Mouse (Mus musculus): Measurements from ENCODE around the gene Col23a1. TPM values are rescaled to one million over a fixed set of nuclear protein-coding genes. Genes with fewer than 3 reads are reported as not detected.

The Col23a1 gene
- polyA plus RNA-seq, 1 experiment from 2014 or later, result 19.2 TPM

GRCm38 (mm10) chr11:51590002-51590401, 300.3 kb downstream of the Col23a1 start:
- H3K27me3 ChIP-seq (replicated peaks), result no peaks in the 10 kb centered on the region
- H3K4me2 ChIP-seq (replicated peaks), result no peak overlapping the region
- H3K9ac ChIP-seq, result no peak overlapping the region
- H3K9me3 ChIP-seq, result no peaks in the 10 kb centered on the region
- 0 out of 2 replicates have a peak, but pooled peaks cover 16% of the 10 kb centered on the region for H3K4me1 ChIP-seq (replicated peaks)
- no peak for ATAC-seq
- H3K4me3 ChIP-seq (replicated peaks), result no peak overlapping the region
- peaks cover 42% of the 10 kb centered on the region for H3K36me3 ChIP-seq
- no peak overlapping the region for H3K27ac ChIP-seq

- 0 out of 2 replicates have a peak, but pooled peaks cover 9% of the 10 kb centered on the region for H3K4me1 ChIP-seq (replicated peaks)
- 41% methylated on average over 7 of the region's 7 CpGs for WGBS
- no peaks in the 10 kb centered on the region for H3K9me3 ChIP-seq
- H3K4me2 ChIP-seq (replicated peaks), result no peak overlapping the region
- H3K9ac ChIP-seq, result no peak overlapping the region
- no peak overlapping the region for H3K4me3 ChIP-seq (replicated peaks)
- H3K27ac ChIP-seq, result no peak overlapping the region
- peaks cover 47% of the 10 kb centered on the region for H3K36me3 ChIP-seq
- no peak for ATAC-seq
- H3K27me3 ChIP-seq (replicated peaks), result no peaks in the 10 kb centered on the region
These were observed 301.4 kb downstream of the Col23a1 start for GRCm38 (mm10) chr11:51591168-51591567.

- 0 out of 2 replicates have a peak, but pooled peaks cover 5% of the 10 kb centered on the region for H3K4me1 ChIP-seq (replicated peaks)
- H3K9ac ChIP-seq, result no peak overlapping the region
- no peaks in the 10 kb centered on the region for H3K27me3 ChIP-seq (replicated peaks)
- no peaks in the 10 kb centered on the region for H3K9me3 ChIP-seq
- ATAC-seq, result no peak
- H3K4me2 ChIP-seq (replicated peaks), result no peak overlapping the region
- H3K36me3 ChIP-seq, result peaks cover 54% of the 10 kb centered on the region
- no peak overlapping the region for H3K4me3 ChIP-seq (replicated peaks)
- no peak overlapping the region for H3K27ac ChIP-seq
- 90% methylated on average over 7 of the region's 7 CpGs for WGBS
These were observed 302.2 kb downstream of the Col23a1 start for GRCm38 (mm10) chr11:51591915-51592314.

GRCm38 (mm10) chr11:51593368-51593767, 303.6 kb downstream of the Col23a1 start:
- H3K4me2 ChIP-seq (replicated peaks), result no peak overlapping the region
- no peak overlapping the region for H3K9ac ChIP-seq
- H3K4me3 ChIP-seq (replicated peaks), result no peak overlapping the region
- no peak for ATAC-seq
- H3K36me3 ChIP-seq, result peaks cover 62% of the 10 kb centered on the region
- no peaks in the 10 kb centered on the region for H3K27me3 ChIP-seq (replicated peaks)
- H3K9me3 ChIP-seq, result no peaks in the 10 kb centered on the region
- WGBS, result 93% methylated on average over 4 of the region's 4 CpGs
- no peak overlapping the region for H3K27ac ChIP-seq
- H3K4me1 ChIP-seq (replicated peaks), result 0 out of 2 replicates have a peak, but pooled peaks cover 3% of the 10 kb centered on the region

- 0 out of 2 replicates have a peak, but pooled peaks cover 3% of the 10 kb centered on the region for H3K4me1 ChIP-seq (replicated peaks)
- H3K27ac ChIP-seq, result no peak overlapping the region
- H3K4me3 ChIP-seq (replicated peaks), result no peak overlapping the region
- H3K9me3 ChIP-seq, result no peaks in the 10 kb centered on the region
- no peaks in the 10 kb centered on the region for H3K27me3 ChIP-seq (replicated peaks)
- WGBS, result 95% methylated on average over 6 of the region's 6 CpGs
- H3K36me3 ChIP-seq, result peaks cover 63% of the 10 kb centered on the region
- no peak for ATAC-seq
- H3K9ac ChIP-seq, result no peak overlapping the region
- H3K4me2 ChIP-seq (replicated peaks), result no peak overlapping the region
These were observed 304.1 kb downstream of the Col23a1 start for GRCm38 (mm10) chr11:51593849-51594248.

- Histone ChIP-seq H3K27ac (no peak overlapping the region), H3K36me3 (peaks cover 67% of the 10 kb centered on the region), H3K4me3 (replicated peaks) (no peak overlapping the region), H3K27me3 (replicated peaks) (no peaks in the 10 kb centered on the region), H3K4me1 (replicated peaks) (0 out of 2 replicates have a peak, but pooled peaks cover 3% of the 10 kb centered on the region), H3K9me3 (no peaks in the 10 kb centered on the region), H3K4me2 (replicated peaks) (no peak overlapping the region), H3K9ac (no peak overlapping the region)
- ATAC-seq, result 0 out of 2 replicates have a peak, but pooled peaks have one; percentile 19
- WGBS, result 58% methylated on average over 3 of the region's 3 CpGs
These were observed 305.1 kb downstream of the Col23a1 start for GRCm38 (mm10) chr11:51594715-51595350.

- Histone ChIP-seq H3K36me3 (peaks cover 68% of the 10 kb centered on the region), H3K9ac (no peak overlapping the region), H3K9me3 (no peaks in the 10 kb centered on the region), H3K27me3 (replicated peaks) (no peaks in the 10 kb centered on the region), H3K4me3 (replicated peaks) (no peak overlapping the region), H3K4me1 (replicated peaks) (0 out of 2 replicates have a peak, but pooled peaks cover 3% of the 10 kb centered on the region), H3K4me2 (replicated peaks) (no peak overlapping the region), H3K27ac (no peak overlapping the region)
- 91% methylated on average over 1 of the region's 1 CpGs for WGBS
- no peak for ATAC-seq
These were observed 305.9 kb downstream of the Col23a1 start for GRCm38 (mm10) chr11:51595459-51596083.

GRCm38 (mm10) chr11:51597553-51597952, 307.8 kb downstream of the Col23a1 start:
- Histone ChIP-seq H3K27me3 (replicated peaks) (no peaks in the 10 kb centered on the region), H3K36me3 (peaks cover 80% of the 10 kb centered on the region), H3K4me2 (replicated peaks) (no peak overlapping the region), H3K27ac (no peak overlapping the region), H3K9ac (no peak overlapping the region), H3K4me3 (replicated peaks) (no peak overlapping the region), H3K4me1 (replicated peaks) (peaks cover 9% of the 10 kb centered on the region; the same call in 1 of the 2 replicates), H3K9me3 (no peaks in the 10 kb centered on the region)
- 83% methylated on average over 2 of the region's 2 CpGs for WGBS
- no peak for ATAC-seq

- no peak for ATAC-seq
- Histone ChIP-seq H3K4me3 (replicated peaks) (no peak overlapping the region), H3K9ac (no peak overlapping the region), H3K27me3 (replicated peaks) (no peaks in the 10 kb centered on the region), H3K36me3 (peaks cover 67% of the 10 kb centered on the region), H3K4me1 (replicated peaks) (peaks cover 18% of the 10 kb centered on the region), H3K4me2 (replicated peaks) (no peak overlapping the region), H3K9me3 (no peaks in the 10 kb centered on the region), H3K27ac (no peak overlapping the region)
- WGBS, result 93% methylated on average over 3 of the region's 3 CpGs
These were observed 312.5 kb downstream of the Col23a1 start for GRCm38 (mm10) chr11:51602253-51602652.

- Histone ChIP-seq H3K9ac (peak overlapping the region; percentile 99), H3K4me3 (replicated peaks) (peak overlapping the region; percentile 95), H3K36me3 (peaks cover 38% of the 10 kb centered on the region), H3K4me2 (replicated peaks) (peak overlapping the region; percentile 72), H3K9me3 (no peaks in the 10 kb centered on the region), H3K27me3 (replicated peaks) (no peaks in the 10 kb centered on the region), H3K4me1 (replicated peaks) (peaks cover 25% of the 10 kb centered on the region), H3K27ac (peak overlapping the region; percentile 92)
- under 1% methylated on average over 81 of the region's 81 CpGs for WGBS
- ATAC-seq, result peak; percentile 82
These were observed 316.1 kb downstream of the Col23a1 start for GRCm38 (mm10) chr11:51605602-51606446.

- H3K9ac ChIP-seq, result peak within 1 kb of the TSS; percentile 99
- no peaks in the 10 kb centered on the region for H3K27me3 ChIP-seq (replicated peaks)
These were observed 316.9 kb downstream of the Col23a1 start, which contains the start of gene Hnrnpab for GRCm38 (mm10) chr11:51606447-51607095. TSS of gene Hnrnpab (minus strand) at chr11:51606847.

More at GRCm38 (mm10) chr11:51606447-51607095, 316.9 kb downstream of the Col23a1 start, which contains the start of gene Hnrnpab:
- peak within 1 kb of the TSS; percentile 72 for H3K4me2 ChIP-seq (replicated peaks)
- H3K36me3 ChIP-seq, result peaks cover 30% of the 10 kb centered on the region
- H3K27ac ChIP-seq, result peak within 1 kb of the TSS; percentile 92
- H3K9me3 ChIP-seq, result no peaks in the 10 kb centered on the region
- H3K4me1 ChIP-seq (replicated peaks), result peaks cover 25% of the 10 kb centered on the region
- under 1% methylated on average over 66 of the region's 91 CpGs for WGBS
- peak; percentile 94 for ATAC-seq
- H3K4me3 ChIP-seq (replicated peaks), result peak within 1 kb of the TSS; percentile 95
